8 mouse cellular contexts compared by ENCODE assay signal in the genomic region with DNA sequence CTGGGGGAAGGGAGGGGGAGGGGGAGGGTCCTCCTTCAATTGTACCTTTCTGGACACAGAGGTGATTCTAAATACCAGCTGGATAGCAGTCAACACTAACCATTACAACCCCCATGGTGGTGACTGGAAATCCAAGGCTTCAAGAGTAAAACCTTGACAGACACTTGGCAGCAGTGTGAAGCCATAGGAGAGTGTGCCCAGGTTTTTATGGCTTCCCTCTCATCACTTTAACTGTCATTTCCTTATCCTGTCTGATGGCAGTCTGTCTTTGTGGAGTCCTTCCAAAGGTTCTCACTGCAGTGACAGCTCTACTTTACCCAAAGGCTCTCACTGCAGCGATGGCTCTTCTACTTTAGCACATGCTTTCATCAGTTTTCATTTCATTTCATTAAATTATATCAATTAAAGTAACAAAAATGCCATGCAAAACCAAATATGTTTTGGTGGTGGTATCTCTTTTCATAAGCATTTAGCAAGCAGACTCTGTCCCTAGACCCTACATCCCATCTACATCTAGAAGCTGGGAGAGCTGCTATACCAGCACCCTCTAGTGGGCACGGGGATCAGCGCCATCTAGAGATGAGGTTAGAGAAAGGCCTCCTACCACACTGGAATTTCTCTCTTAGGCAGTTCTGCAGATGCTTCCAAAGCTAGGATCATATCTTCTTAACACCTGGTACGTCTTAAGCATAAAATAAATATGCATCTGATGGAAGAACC. TPM values are rescaled to one million over a fixed set of nuclear protein-coding genes. Genes with fewer than 3 reads are reported as not detected.
DNase-seq lines count a peak whose midpoint lies in the region; ATAC-seq and TF ChIP-seq lines count a peak whose summit lies in the region.

No protein-coding gene starts in this region.

- H3K79me2 ChIP-seq in heart, adult 2 months (replicated peaks; ENCODE audit: control insufficient read depth, insufficient read depth, low read length) = no peaks in the 10 kb centered on the region

- WGBS in heart, adult 2 months = 42% methylated on average over 4 of the region's 4 CpGs
- 34% methylated on average over 4 of the region's 4 CpGs for WGBS in heart, embryonic 10.5 days
- WGBS in forebrain, embryonic 14.5 days = 28% methylated on average over 4 of the region's 4 CpGs

- H3K9ac ChIP-seq in heart, adult 2 months (ENCODE audit: low read depth, low read length) = no peak overlapping the region
- H3K9ac ChIP-seq in forebrain, embryonic 14.5 days (ENCODE audit: low read length) = no peak overlapping the region

- peak; percentile 43; the same call in 1 of the 2 replicates for ATAC-seq in forebrain, embryonic 14.5 days

- no peak overlapping the region for H3K4me2 ChIP-seq in forebrain, embryonic 14.5 days (ENCODE audit: low read length)

- TF ChIP-seq POLR2A in heart, adult 2 months (IDR thresholded peaks at IDR 0.05; ENCODE audit: insufficient read depth, low read depth, low read length) = no peak

- TF ChIP-seq CTCF in heart, adult 2 months (IDR thresholded peaks at IDR 0.05) = peak; percentile 86

- peak; percentile 49 to 62 for DNase-seq in heart, adult 2 months
- DNase-seq in heart, embryonic 10.5 days (ENCODE audit: low spot score) = no peak
- DNase-seq in CD4-positive helper T cell, adult 2 months (ENCODE audit: low read depth, low spot score) = peak; percentile 59
- DNase-seq in adrenal gland, postnatal 36 days = peak; percentile 71 to 81
- peak; percentile 78 for DNase-seq in forebrain, embryonic 14.5 days (ENCODE audit: low spot score)
- DNase-seq in layer of hippocampus, adult 11-12 months (ENCODE audit: low spot score) = peak; percentile 70
- peak; percentile 79 for DNase-seq in lung, postnatal 36 days
- DNase-seq in telencephalon, adult 2 months (ENCODE audit: low read depth, low spot score) = peak; percentile 55

- no peak overlapping the region for H3K4me3 ChIP-seq in heart, adult 2 months
- no peak overlapping the region for H3K4me3 ChIP-seq in heart, embryonic 10.5 days
- no peak overlapping the region for H3K4me3 ChIP-seq in forebrain, embryonic 14.5 days (ENCODE audit: low read depth, low read length)

- H3K27ac ChIP-seq in heart, adult 2 months = no peak overlapping the region
- no peak overlapping the region for H3K27ac ChIP-seq in heart, embryonic 10.5 days
- no peak overlapping the region for H3K27ac ChIP-seq in forebrain, embryonic 14.5 days (ENCODE audit: low read depth, low read length)

- H3K36me3 ChIP-seq in heart, adult 2 months (ENCODE audit: control insufficient read depth, insufficient read depth, low read length) = no peaks in the 10 kb centered on the region
- H3K36me3 ChIP-seq in heart, embryonic 10.5 days = no peaks in the 10 kb centered on the region
- peaks cover under 1% of the 10 kb centered on the region; the same call in 1 of the 2 replicates for H3K36me3 ChIP-seq in forebrain, embryonic 14.5 days (ENCODE audit: control insufficient read depth, insufficient read depth, low read length)

- no peak for TF ChIP-seq EP300 in heart, adult 2 months (IDR thresholded peaks at IDR 0.05; ENCODE audit: insufficient read depth, low read depth, low read length)

- H3K9me3 ChIP-seq in heart, embryonic 10.5 days = no peaks in the 10 kb centered on the region
- no peaks in the 10 kb centered on the region for H3K9me3 ChIP-seq in forebrain, embryonic 14.5 days (replicated peaks; ENCODE audit: control insufficient read depth, low read length)

- H3K4me1 ChIP-seq in heart, adult 2 months (ENCODE audit: control insufficient read depth, insufficient read depth, low read length) = no peaks in the 10 kb centered on the region
- peaks cover 36% of the 10 kb centered on the region for H3K4me1 ChIP-seq in heart, embryonic 10.5 days
- H3K4me1 ChIP-seq in forebrain, embryonic 14.5 days (ENCODE audit: control insufficient read depth, insufficient read depth, low read length) = no peaks in the 10 kb centered on the region; the same call in 1 of the 2 replicates

- intact Hi-C loops in heart, adult 2 months (cut with DNase I) = loop anchor here (5.0 kb wide), 1 partner anchor 227 kb away; no protein-coding TSS in a partner anchor

- no peaks in the 10 kb centered on the region for H3K27me3 ChIP-seq in heart, adult 2 months (ENCODE audit: control insufficient read depth, insufficient read depth, low read length)
- H3K27me3 ChIP-seq in heart, embryonic 10.5 days (ENCODE audit: insufficient read depth, poor library complexity, severe bottlenecking) = no peaks in the 10 kb centered on the region
- no peaks in the 10 kb centered on the region for H3K27me3 ChIP-seq in forebrain, embryonic 14.5 days (replicated peaks; ENCODE audit: control insufficient read depth, insufficient read depth, low read length)

RNA-seq across cellular contexts. Expression of gene Ano10, which starts 50.0 kb away (rescaled TPM):
- total RNA-seq in heart, adult 2 months (2021) = 100 to 1,000 TPM; 180 to 214 TPM
- polyA plus RNA-seq in heart, adult 2 months (2012; rRNA removed) = 167 and 286 TPM in 2 replicates
- polyA plus RNA-seq in heart, embryonic 10.5 days (2016; fragmentation: Nextera tagmentation; extraction: Ambion mirVana) = 31.4 and 36.7 TPM in 2 replicates
- total RNA-seq in adrenal gland, postnatal 36 days (2021) = 10 to 100 TPM; 61.7 to 95.9 TPM
- 42.4 and 45.2 TPM in 2 replicates for polyA plus RNA-seq in forebrain, embryonic 14.5 days (2014; fragmentation: Nextera tagmentation; extraction: Ambion mirVana)
